Mouse (Mus musculus) forebrain, embryonic 13.5 days (tissue): ENCODE data around the gene Arfgef2. TPM values are rescaled to one million over a fixed set of nuclear protein-coding genes. Genes with fewer than 3 reads are reported as not detected.

Experiments used
- ATAC-seq: fragments of 200-750 bp; cut with Nextera tagmentation; 2 replicates; pipeline ENCODE4 v1.8.0; 2017
- H3K27ac ChIP-seq: fragments of 300-500 bp; sonication (generic); 2 replicates; pipeline ENCODE4 v1.5.1; 2015; ENCODE audit warnings: inconsistent platforms, mild to moderate bottlenecking, moderate library complexity
- H3K27me3 ChIP-seq: fragments of 300-500 bp; sonication (generic); 2 replicates; pipeline ENCODE4 v1.6.1; 2015; ENCODE audit warnings: mild to moderate bottlenecking, inconsistent platforms
- H3K36me3 ChIP-seq: fragments of 300-500 bp; sonication (generic); 2 replicates; pipeline ENCODE4 v1.6.1; 2015; ENCODE audit warnings: mild to moderate bottlenecking, inconsistent platforms; ENCODE audit not compliant: poor library complexity, severe bottlenecking
- H3K4me1 ChIP-seq: fragments of 300-500 bp; sonication (generic); 2 replicates; pipeline ENCODE4 v1.6.1; 2015; ENCODE audit warnings: inconsistent platforms
- H3K4me2 ChIP-seq: fragments of 300-500 bp; sonication (generic); 2 replicates; pipeline ENCODE4 v1.6.1; 2015; ENCODE audit warnings: inconsistent platforms, mild to moderate bottlenecking, moderate library complexity
- H3K4me3 ChIP-seq: fragments of 300-500 bp; sonication (generic); 2 replicates; pipeline ENCODE4 v1.5.1; 2015; ENCODE audit warnings: mild to moderate bottlenecking, inconsistent platforms
- H3K9ac ChIP-seq: fragments of 300-500 bp; sonication (generic); 2 replicates; pipeline ENCODE4 v1.6.1; 2015; ENCODE audit warnings: mild to moderate bottlenecking, inconsistent platforms
- H3K9me3 ChIP-seq: fragments of 300-500 bp; sonication (generic); replicated peaks from 2 replicates; pipeline ENCODE4 v1.6.1; 2016; ENCODE audit warnings: inconsistent platforms
- WGBS: fragments of 180-500 bp; shearing (Covaris S2); methylation state at CpG from one replicate; pipeline ENCODE4 v1.1.7; 2015; 5-methylcytosine and 5-hydroxymethylcytosine counted together
- polyA plus RNA-seq: library from polyadenylated mRNA; unstranded; fragments of >200 nt; fragmentation: Nextera tagmentation; extraction: Ambion mirVana; gene quantifications from 2 replicates; pipeline ENCODE4 v1.2.1, GENCODE M21; 2015

Arfgef2 gene
- polyA plus RNA-seq, 1 experiment from 2014 or later: 2.0 TPM

DNA sequence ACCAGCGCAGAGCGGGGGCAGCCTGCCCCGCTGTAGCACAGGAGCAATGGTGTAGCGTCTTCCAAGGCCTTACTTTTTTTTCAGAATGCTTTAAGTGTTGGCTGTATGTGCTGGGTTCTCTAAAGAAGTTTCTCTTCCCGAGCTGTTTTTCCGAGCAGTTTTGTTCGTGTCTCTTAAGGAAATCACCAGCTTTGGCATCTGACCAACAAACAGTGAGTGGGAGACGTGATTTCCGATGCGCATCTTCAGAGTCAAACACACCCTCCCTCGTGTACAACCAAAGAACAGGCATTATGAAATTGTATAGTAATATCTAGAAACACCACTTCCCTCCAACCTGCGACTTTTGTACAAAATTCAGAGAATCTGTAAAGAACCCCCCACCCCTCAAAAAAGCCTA lies 91.6 kb downstream of the Arfgef2 start:
- Histone ChIP-seq H3K9ac (no peak overlapping the region), H3K9me3 (no peaks in the 10 kb centered on the region; the same call in 1 of the 2 replicates), H3K4me2 (no peak overlapping the region), H3K4me1 (no peaks in the 10 kb centered on the region), H3K4me3 (no peak overlapping the region), H3K36me3 (peaks cover 24% of the 10 kb centered on the region), H3K27ac (peak overlapping the region; percentile 16; the same call in 1 of the 2 replicates), H3K27me3 (no peaks in the 10 kb centered on the region)
- 82% methylated on average over 12 of the region's 12 CpGs for WGBS
- ATAC-seq: no peak

- 89% methylated on average over 2 of the region's 2 CpGs for WGBS
- Histone ChIP-seq H3K4me2 (no peak overlapping the region), H3K36me3 (peaks cover 8% of the 10 kb centered on the region), H3K4me1 (no peaks in the 10 kb centered on the region), H3K9me3 (no peaks in the 10 kb centered on the region; the same call in 1 of the 2 replicates), H3K27me3 (no peaks in the 10 kb centered on the region), H3K27ac (no peak overlapping the region), H3K9ac (no peak overlapping the region), H3K4me3 (no peak overlapping the region)
- ATAC-seq: no peak
These were observed 93.8 kb downstream of the Arfgef2 start for GRCm38 (mm10) chr2:166899161-166899560.

DNA sequence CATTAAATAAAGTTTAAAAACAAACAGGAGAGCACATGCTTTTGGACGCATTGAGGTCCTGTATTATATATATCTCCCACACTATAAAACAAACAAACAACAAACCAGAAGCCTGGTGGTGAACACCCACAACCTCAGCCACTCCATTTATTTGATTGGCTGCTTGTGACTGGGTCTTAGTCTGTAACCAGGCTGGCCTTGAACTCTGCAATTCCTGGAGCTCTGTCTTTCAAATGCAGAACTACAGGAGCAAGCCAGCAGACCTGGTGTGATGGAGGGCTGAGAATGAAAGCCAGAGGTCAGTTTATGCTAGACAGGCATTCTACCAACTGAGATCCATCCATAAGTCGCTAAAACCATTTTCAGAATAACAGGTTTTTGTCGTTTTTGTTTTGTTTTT lies 94.4 kb downstream of the Arfgef2 start:
- no peaks in the 10 kb centered on the region; the same call in 1 of the 2 replicates for H3K9me3 ChIP-seq
- no peaks in the 10 kb centered on the region for H3K4me1 ChIP-seq
- ATAC-seq: no peak
- no peak overlapping the region for H3K27ac ChIP-seq
- no peak overlapping the region for H3K9ac ChIP-seq
- H3K4me3 ChIP-seq: no peak overlapping the region
- H3K27me3 ChIP-seq: no peaks in the 10 kb centered on the region
- whole genome bisulfite sequencing: 80% methylated on average over 3 of the region's 3 CpGs
- no peak overlapping the region for H3K4me2 ChIP-seq
- H3K36me3 ChIP-seq: peaks cover 2% of the 10 kb centered on the region

DNA sequence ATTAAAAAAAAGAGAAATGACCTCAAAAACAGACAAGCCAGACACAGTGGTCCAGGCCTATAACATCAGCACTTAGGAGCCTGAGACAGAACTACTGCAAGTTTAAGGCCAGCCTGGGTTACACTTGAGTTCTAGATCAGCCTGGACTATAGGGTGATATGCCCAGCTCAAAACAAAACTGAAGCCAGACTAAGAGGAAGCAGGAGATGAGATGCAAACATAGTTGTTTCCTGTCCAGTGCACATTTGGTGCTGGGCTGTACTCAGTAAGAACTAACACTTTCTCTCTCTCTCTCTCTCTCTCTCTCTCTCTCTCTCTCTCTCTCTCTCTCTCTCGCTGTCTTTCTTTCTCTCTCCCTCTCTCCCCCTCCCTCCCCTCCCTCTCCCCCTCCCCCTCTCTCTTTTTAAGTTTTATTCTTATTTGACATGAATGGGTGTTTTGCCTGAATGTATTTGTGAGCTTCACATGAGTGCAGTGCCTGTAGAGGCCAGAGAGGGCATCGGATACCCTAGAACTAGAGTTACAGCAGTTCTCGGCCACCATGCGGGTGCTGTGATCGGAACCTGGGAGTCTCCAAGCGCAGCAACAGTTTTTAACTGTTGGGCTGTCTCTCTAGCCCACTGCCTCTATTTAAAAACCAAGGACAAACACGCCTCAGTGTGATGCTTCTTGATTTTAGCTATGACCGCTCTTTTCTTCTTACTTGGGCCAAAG lies 95.6 kb downstream of the Arfgef2 start:
- no peak overlapping the region for H3K4me3 ChIP-seq
- H3K4me2 ChIP-seq: no peak overlapping the region
- ATAC-seq: no peak
- H3K27ac ChIP-seq: no peak overlapping the region
- no peaks in the 10 kb centered on the region for H3K36me3 ChIP-seq
- no peaks in the 10 kb centered on the region for H3K4me1 ChIP-seq
- 84% methylated on average over 8 of the region's 8 CpGs for WGBS
- H3K27me3 ChIP-seq: no peaks in the 10 kb centered on the region
- H3K9me3 ChIP-seq: no peaks in the 10 kb centered on the region; the same call in 1 of the 2 replicates
- H3K9ac ChIP-seq: no peak overlapping the region

GRCm38 (mm10) chr2:166903719-166904282 lies 98.4 kb downstream of the Arfgef2 start:
- Histone ChIP-seq H3K4me1 (peaks cover 11% of the 10 kb centered on the region), H3K4me3 (no peak overlapping the region), H3K27me3 (no peaks in the 10 kb centered on the region), H3K9ac (no peak overlapping the region), H3K36me3 (no peaks in the 10 kb centered on the region), H3K4me2 (no peak overlapping the region), H3K9me3 (no peaks in the 10 kb centered on the region; the same call in 1 of the 2 replicates), H3K27ac (no peak overlapping the region)
- WGBS: 93% methylated on average over 6 of the region's 6 CpGs
- ATAC-seq: no peak

- Histone ChIP-seq H3K9me3 (no peaks in the 10 kb centered on the region; the same call in 1 of the 2 replicates), H3K27ac (peak within 1 kb of the TSS; percentile 99), H3K9ac (peak within 1 kb of the TSS; percentile 91), H3K4me3 (peak within 1 kb of the TSS; percentile 89), H3K27me3 (no peaks in the 10 kb centered on the region), H3K4me2 (peak within 1 kb of the TSS; percentile 99), H3K36me3 (peaks cover 5% of the 10 kb centered on the region; the same call in 1 of the 2 replicates), H3K4me1 (peaks cover 11% of the 10 kb centered on the region)
- under 1% methylated on average over 55 of the region's 80 CpGs for WGBS
- peak; percentile 97 for ATAC-seq
These were observed 100.5 kb downstream of the Arfgef2 start, which contains the start of gene Cse1l for GRCm38 (mm10) chr2:166905711-166906522. Gene Cse1l (plus strand): TSS chr2:166906040.

DNA sequence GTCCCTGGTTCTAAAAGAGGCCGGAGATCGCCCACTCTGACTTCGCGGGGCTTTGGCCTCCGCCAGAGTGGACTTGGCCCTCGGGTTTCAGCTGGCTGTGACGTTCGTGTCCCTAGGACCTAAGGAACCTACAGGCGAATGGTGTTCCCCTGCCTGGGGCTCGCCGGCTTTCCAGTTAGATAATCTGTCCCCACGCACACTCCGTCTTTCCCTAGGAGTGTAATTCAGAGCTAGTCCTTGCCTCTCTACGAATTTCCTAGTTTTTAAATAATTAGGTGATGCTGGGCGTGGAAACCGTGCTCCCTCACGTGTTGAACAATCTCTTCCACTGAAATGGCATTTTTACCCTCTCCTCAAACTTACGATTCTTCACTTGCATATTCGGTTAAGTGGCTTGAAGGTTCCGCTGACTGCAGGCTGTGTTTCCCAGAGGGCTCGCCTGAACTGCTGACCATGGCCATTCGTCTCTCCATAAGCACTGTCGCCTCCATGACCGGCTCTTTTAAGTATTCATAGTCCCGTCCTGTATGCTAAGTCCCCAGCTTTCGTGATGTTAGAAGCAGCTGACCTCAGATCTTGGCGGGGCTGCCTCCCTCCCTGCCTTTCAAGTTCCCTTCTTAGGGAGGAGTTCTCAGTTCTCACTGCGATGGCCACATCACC lies 101.3 kb downstream of the Arfgef2 start:
- Histone ChIP-seq H3K36me3 (peaks cover 5% of the 10 kb centered on the region; the same call in 1 of the 2 replicates), H3K27me3 (no peaks in the 10 kb centered on the region)

GRCm38 (mm10) chr2:166909729-166910128 lies 104.3 kb downstream of the Arfgef2 start:
- no peaks in the 10 kb centered on the region for H3K27me3 ChIP-seq
- no peak for ATAC-seq
- H3K4me1 ChIP-seq: peaks cover 11% of the 10 kb centered on the region
- peaks cover 5% of the 10 kb centered on the region; the same call in 1 of the 2 replicates for H3K36me3 ChIP-seq
- no peaks in the 10 kb centered on the region for H3K9me3 ChIP-seq
- H3K9ac ChIP-seq: no peak overlapping the region
- no peak overlapping the region for H3K27ac ChIP-seq
- H3K4me2 ChIP-seq: no peak overlapping the region
- H3K4me3 ChIP-seq: no peak overlapping the region
- WGBS: 98% methylated on average over 3 of the region's 3 CpGs

More for the DNA sequence above, 101.3 kb downstream of the Arfgef2 start:
- Histone ChIP-seq H3K9me3 (no peaks in the 10 kb centered on the region; the same call in 1 of the 2 replicates), H3K4me3 (peak overlapping the region; percentile 89), H3K4me1 (peaks cover 11% of the 10 kb centered on the region), H3K27ac (peak overlapping the region; percentile 99), H3K9ac (peak overlapping the region; percentile 91), H3K4me2 (peak overlapping the region; percentile 99)
- peak; percentile 42 for ATAC-seq
- WGBS: under 1% methylated on average over 28 of the region's 28 CpGs

DNA sequence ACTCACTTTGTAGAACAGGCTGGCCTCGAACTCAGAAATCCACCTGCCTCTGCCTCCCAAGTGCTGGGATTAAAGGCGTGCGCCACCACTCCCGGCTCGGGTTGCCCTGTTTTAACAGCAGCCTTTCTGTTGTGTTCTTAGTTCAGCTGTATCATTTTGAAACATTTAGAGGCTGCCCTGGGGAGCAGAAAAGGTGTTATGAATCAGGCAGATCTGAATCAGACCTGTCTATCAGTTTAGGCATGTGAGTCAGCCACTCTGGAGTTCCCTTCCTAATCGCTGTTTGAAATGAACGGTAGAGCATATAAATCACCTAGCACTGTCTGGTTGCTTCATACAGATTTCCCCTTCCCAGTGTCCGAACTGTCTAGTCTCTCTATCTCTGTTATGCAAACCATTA lies 105.1 kb downstream of the Arfgef2 start:
- H3K4me1 ChIP-seq: peaks cover 11% of the 10 kb centered on the region
- H3K9ac ChIP-seq: no peak overlapping the region
- WGBS: 96% methylated on average over 8 of the region's 8 CpGs
- H3K4me2 ChIP-seq: no peak overlapping the region
- H3K36me3 ChIP-seq: peaks cover 5% of the 10 kb centered on the region; the same call in 1 of the 2 replicates
- no peaks in the 10 kb centered on the region for H3K9me3 ChIP-seq
- H3K27me3 ChIP-seq: no peaks in the 10 kb centered on the region
- no peak overlapping the region for H3K4me3 ChIP-seq
- H3K27ac ChIP-seq: no peak overlapping the region
- ATAC-seq: no peak

DNA sequence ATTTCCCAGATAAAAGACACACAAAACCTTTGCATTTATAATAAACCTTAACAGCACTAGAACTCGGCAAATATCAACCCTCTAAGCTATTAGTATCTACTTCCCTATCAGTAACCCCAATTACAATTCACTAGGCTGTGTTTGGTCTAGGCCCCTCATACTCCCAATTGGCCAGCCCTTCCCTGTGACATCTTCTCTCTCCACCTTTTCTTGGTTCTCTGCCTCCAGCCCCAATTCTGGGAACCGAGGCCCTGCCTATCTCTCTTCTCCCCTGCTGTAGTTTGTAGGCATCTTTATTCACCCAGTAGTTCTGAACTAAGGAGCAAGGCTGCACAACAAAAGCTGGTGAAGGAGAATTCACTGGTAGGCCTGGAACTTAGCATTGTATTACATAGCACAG lies 118.6 kb downstream of the Arfgef2 start:
- H3K9ac ChIP-seq: no peak overlapping the region
- H3K9me3 ChIP-seq: no peaks in the 10 kb centered on the region
- no peak overlapping the region for H3K4me3 ChIP-seq
- H3K27me3 ChIP-seq: no peaks in the 10 kb centered on the region
- H3K4me1 ChIP-seq: no peaks in the 10 kb centered on the region
- H3K36me3 ChIP-seq: peaks cover 83% of the 10 kb centered on the region
- H3K4me2 ChIP-seq: no peak overlapping the region
- H3K27ac ChIP-seq: no peak overlapping the region
- ATAC-seq: no peak
- 82% methylated on average over 2 of the region's 2 CpGs for WGBS

GRCm38 (mm10) chr2:166933943-166934342 lies 128.6 kb downstream of the Arfgef2 start:
- no peak for ATAC-seq
- Histone ChIP-seq H3K4me3 (no peak overlapping the region), H3K36me3 (peaks cover 88% of the 10 kb centered on the region), H3K9me3 (no peaks in the 10 kb centered on the region), H3K27me3 (no peaks in the 10 kb centered on the region), H3K27ac (no peak overlapping the region), H3K4me2 (no peak overlapping the region), H3K9ac (no peak overlapping the region), H3K4me1 (no peaks in the 10 kb centered on the region)
- 93% methylated on average over 6 of the region's 6 CpGs for WGBS
